Mouse (Mus musculus) urinary bladder, postnatal 4 days (tissue): Measurements from ENCODE around the gene Strn3.
A peak's percentile ranks its signal among the peaks of the same experiment; 100 is the strongest.

Experiments used
- DNase-seq, 2 experiments: peaks; one replicate each; pipeline ENCODE4 v3.0.0; 2021 to 2022; ENCODE audit warnings: low spot score in 2 of 2

Strn3 gene

GRCm38 (mm10) chr12:51691845-51692632 is at the start of gene Strn3:
Strn3 (minus strand) TSS chr12:51691897.
- peak; percentile 96 for DNase-seq

- no peak for DNase-seq
These were observed 45.1 kb upstream of the Strn3 start for GRCm38 (mm10) chr12:51736807-51737206.

- DNase-seq, result no peak
These were observed 44.7 kb upstream of the Strn3 start for GRCm38 (mm10) chr12:51736381-51736780.

- DNase-seq, result no peak
These were observed 44.2 kb upstream of the Strn3 start for GRCm38 (mm10) chr12:51735840-51736271.

- DNase-seq, result peak in 1 of 2 experiments; percentile 30
These were observed 43.0 kb upstream of the Strn3 start for GRCm38 (mm10) chr12:51734605-51735211.

- no peak for DNase-seq
These were observed 38.1 kb upstream of the Strn3 start for GRCm38 (mm10) chr12:51729827-51730226.

- peak in 1 of 2 experiments; percentile 34 for DNase-seq
These were observed 37.4 kb upstream of the Strn3 start for GRCm38 (mm10) chr12:51729058-51729457.

GRCm38 (mm10) chr12:51721836-51722235 is 30.1 kb upstream of the Strn3 start:
- DNase-seq, result no peak

GRCm38 (mm10) chr12:51718617-51719016 is 26.9 kb upstream of the Strn3 start:
- no peak for DNase-seq

- no peak for DNase-seq
These were observed 21.0 kb upstream of the Strn3 start for GRCm38 (mm10) chr12:51712685-51713084.

GRCm38 (mm10) chr12:51710154-51710553 is 18.5 kb upstream of the Strn3 start:
- no peak for DNase-seq

GRCm38 (mm10) chr12:51709741-51710140 is 18.0 kb upstream of the Strn3 start:
- no peak for DNase-seq

- no peak for DNase-seq
These were observed 17.4 kb upstream of the Strn3 start for GRCm38 (mm10) chr12:51708941-51709686.

- DNase-seq, result no peak
These were observed 15.1 kb upstream of the Strn3 start for GRCm38 (mm10) chr12:51706673-51707235.

- no peak for DNase-seq
These were observed 14.1 kb upstream of the Strn3 start for GRCm38 (mm10) chr12:51705778-51706177.

GRCm38 (mm10) chr12:51704572-51704971 is 12.9 kb upstream of the Strn3 start:
- no peak for DNase-seq

- no peak for DNase-seq
These were observed 12.2 kb upstream of the Strn3 start for GRCm38 (mm10) chr12:51703859-51704258.

GRCm38 (mm10) chr12:51701723-51702122 is 10.0 kb upstream of the Strn3 start:
- no peak for DNase-seq

GRCm38 (mm10) chr12:51699623-51700393 is 8.1 kb upstream of the Strn3 start:
- DNase-seq, result no peak

- DNase-seq, result no peak
These were observed 4.5 kb upstream of the Strn3 start for GRCm38 (mm10) chr12:51696157-51696556.

GRCm38 (mm10) chr12:51694966-51695365 is 3.3 kb upstream of the Strn3 start:
- DNase-seq, result no peak
